In the genomic region with DNA sequence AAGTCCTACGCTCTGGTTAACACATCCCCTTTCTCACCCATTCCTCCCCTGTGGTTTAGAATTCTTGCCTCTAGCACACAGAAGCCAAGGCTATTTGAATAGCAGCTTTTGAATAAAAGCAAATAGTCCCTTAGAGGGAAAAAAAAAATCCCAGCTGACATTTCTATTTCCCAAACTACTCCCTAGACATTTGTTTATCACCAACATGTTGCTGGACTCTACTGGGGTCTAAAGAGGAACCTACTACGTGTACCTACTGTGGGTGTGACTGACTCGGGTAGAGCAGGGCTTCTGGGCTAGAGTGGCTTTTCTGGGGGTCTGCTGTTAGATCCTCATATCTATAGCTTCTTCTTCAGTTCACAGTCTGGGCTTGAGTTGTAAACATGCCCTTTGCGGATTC, we compare ENCODE assay signal across 15 mouse cellular contexts. TPM values are rescaled to one million over a fixed set of nuclear protein-coding genes. Genes with fewer than 3 reads are reported as not detected.
DNase-seq lines count a peak whose midpoint lies in the region; ATAC-seq and TF ChIP-seq lines count a peak whose summit lies in the region.
"Had no signal": no experiment of that assay in that cellular context is flagged by ENCODE, and none has a peak within 500 bp of the region (broad histone marks: within the 10 kb centered on the region; RNA-seq: fewer than 3 reads in every experiment).

No protein-coding gene starts in this region.

- in situ Hi-C loops in CH12.LX (cut with MboI; ENCODE audit: low pct_ligation_motif_present, low pct_unique_long_range_greater_than_20kb, low sequenced_read_pairs), result no loop called here

- peaks cover 23% of the 10 kb centered on the region for H3K4me1 ChIP-seq in heart, postnatal 0 days (ENCODE audit: control insufficient read depth, insufficient read depth)
- H3K4me1 ChIP-seq in limb, embryonic 12.5 days (replicated peaks), result 0 out of 2 replicates have a peak, but pooled peaks cover 2% of the 10 kb centered on the region
- no peaks in the 10 kb centered on the region for H3K4me1 ChIP-seq in limb, embryonic 10.5 days
- H3K4me1 ChIP-seq in CH12.LX (ENCODE audit: control insufficient read depth in 1 of 2, insufficient read depth in 2 of 2), result peaks cover 17 to 38% of the 10 kb centered on the region in 2 experiments
- H3K4me1 ChIP-seq: liver, embryonic 12.5 days had no signal

- H3K27ac ChIP-seq in heart, postnatal 0 days (ENCODE audit: low read depth), result peak overlapping the region; percentile 9; the same call in 1 of the 2 replicates
- no peak overlapping the region for H3K27ac ChIP-seq in limb, embryonic 12.5 days
- H3K27ac ChIP-seq in limb, embryonic 10.5 days, result no peak overlapping the region
- no peak overlapping the region for H3K27ac ChIP-seq in CH12.LX (ENCODE audit: insufficient read depth, low read depth)
- H3K27ac ChIP-seq: liver, embryonic 12.5 days; macrophage; midbrain, embryonic 13.5 days had no signal

- no peak for TF ChIP-seq EP300 in heart, postnatal 0 days (IDR thresholded peaks at IDR 0.05; ENCODE audit: low read depth)
- TF ChIP-seq EP300 in CH12.LX (IDR thresholded peaks at IDR 0.05; ENCODE audit: low read length), result no peak

- no peaks in the 10 kb centered on the region for H3K9me3 ChIP-seq in heart, postnatal 0 days (replicated peaks; ENCODE audit: control insufficient read depth, low read length)
- H3K9me3 ChIP-seq in limb, embryonic 12.5 days, result no peaks in the 10 kb centered on the region
- no peaks in the 10 kb centered on the region for H3K9me3 ChIP-seq in limb, embryonic 10.5 days (replicated peaks)
- H3K9me3 ChIP-seq in CH12.LX (replicated peaks; ENCODE audit: low read length), result no peaks in the 10 kb centered on the region
- H3K9me3 ChIP-seq: liver, embryonic 12.5 days; midbrain, embryonic 13.5 days had no signal

- no peak for ATAC-seq in heart, postnatal 0 days (ENCODE audit: insufficient read depth, low read depth)
- ATAC-seq in limb, embryonic 12.5 days (ENCODE audit: insufficient number of reproducible peaks, insufficient read depth, low FRiP score, low TSS enrichment, low read depth), result no peak
- 0 out of 2 replicates have a peak, but pooled peaks have one; percentile 30 for ATAC-seq in erythroid progenitor cell, adult 5-6 weeks (replicated peaks; ENCODE audit: low FRiP score, poor library complexity, severe bottlenecking)
- ATAC-seq: CD4-positive, CD25-positive, alpha-beta regulatory T cell, adult 4 months; liver, embryonic 12.5 days had no signal

- H3K27me3 ChIP-seq in heart, postnatal 0 days (ENCODE audit: control insufficient read depth, insufficient read depth, low read length), result no peaks in the 10 kb centered on the region
- H3K27me3 ChIP-seq in limb, embryonic 12.5 days, result 0 out of 2 replicates have a peak, but pooled peaks cover 3% of the 10 kb centered on the region
- no peaks in the 10 kb centered on the region for H3K27me3 ChIP-seq in limb, embryonic 10.5 days (ENCODE audit: low read depth, poor library complexity, severe bottlenecking)
- no peaks in the 10 kb centered on the region for H3K27me3 ChIP-seq in CH12.LX (replicated peaks)
- H3K27me3 ChIP-seq: liver, embryonic 12.5 days; midbrain, embryonic 13.5 days had no signal

- TF ChIP-seq CTCF in heart, postnatal 0 days (IDR thresholded peaks at IDR 0.05; ENCODE audit: low read depth), result no peak
- no peak for TF ChIP-seq CTCF in CH12.LX (conservative IDR thresholded peaks at IDR 0.05 in 1 of 2, IDR thresholded peaks at IDR 0.05 in 1 of 2; ENCODE audit: low read depth in 2 of 2, low read length in 2 of 2)

- H3K79me2 ChIP-seq in CH12.LX (replicated peaks; ENCODE audit: control insufficient read depth, extremely low read depth, insufficient read depth, poor library complexity, severe bottlenecking), result no peaks in the 10 kb centered on the region

- H3K4me3 ChIP-seq in heart, postnatal 0 days (ENCODE audit: low read depth, low read length), result no peak overlapping the region
- H3K4me3 ChIP-seq in limb, embryonic 12.5 days (replicated peaks), result no peak overlapping the region
- H3K4me3 ChIP-seq in limb, embryonic 10.5 days, result no peak overlapping the region
- no peak overlapping the region for H3K4me3 ChIP-seq in CH12.LX (replicated peaks in 1 of 3; ENCODE audit: low read depth in 2 of 3, low read length in 2 of 3, poor library complexity in 1 of 3)
- H3K4me3 ChIP-seq: liver, embryonic 12.5 days; midbrain, embryonic 13.5 days had no signal

- 52% methylated on average over 4 of the region's 4 CpGs for WGBS in heart, postnatal 0 days
- 77% methylated on average over 4 of the region's 4 CpGs for WGBS in limb, embryonic 12.5 days
- 85% methylated on average over 4 of the region's 4 CpGs for WGBS in limb, embryonic 10.5 days

- H3K9ac ChIP-seq in heart, postnatal 0 days (replicated peaks; ENCODE audit: low read depth, low read length), result no peak overlapping the region
- no peak overlapping the region for H3K9ac ChIP-seq in limb, embryonic 12.5 days (replicated peaks)
- no peak overlapping the region for H3K9ac ChIP-seq in CH12.LX (ENCODE audit: insufficient read depth, low read depth)
- H3K9ac ChIP-seq: liver, embryonic 12.5 days; midbrain, embryonic 13.5 days had no signal

- no peak for TF ChIP-seq RAD21 in CH12.LX (IDR thresholded peaks at IDR 0.05; ENCODE audit: low read depth, low read length)

- TF ChIP-seq POLR2A in CH12.LX (IDR thresholded peaks at IDR 0.05; ENCODE audit: low read depth, low read length), result no peak

- intact Hi-C loops in heart, postnatal 36 days (cut with DNase I), result loop anchor here (2.0 kb wide), 1 partner anchor 31 kb away; no protein-coding TSS in a partner anchor

- peaks cover 8% of the 10 kb centered on the region for H3K36me3 ChIP-seq in heart, postnatal 0 days (replicated peaks; ENCODE audit: control insufficient read depth, insufficient read depth, low read length)
- no peaks in the 10 kb centered on the region for H3K36me3 ChIP-seq in limb, embryonic 12.5 days
- H3K36me3 ChIP-seq in limb, embryonic 10.5 days, result no peaks in the 10 kb centered on the region
- H3K36me3 ChIP-seq in CH12.LX (replicated peaks in 1 of 2; ENCODE audit: control insufficient read depth in 1 of 2, insufficient read depth in 1 of 2, low read length in 1 of 2), result no peaks in the 10 kb centered on the region
- H3K36me3 ChIP-seq: liver, embryonic 12.5 days; midbrain, embryonic 13.5 days had no signal

- dilution Hi-C loops in CH12.LX (cut with MboI; ENCODE audit: extremely low pct_ligation_motif_present, extremely low pct_unique_long_range_greater_than_20kb, low sequenced_read_pairs), result no loop called here

- no peak for DNase-seq in heart, postnatal 0 days (ENCODE audit: low spot score)
- no peak for DNase-seq in heart, postnatal 36 days
- DNase-seq in limb, embryonic 10.5 days (ENCODE audit: low spot score), result no peak
- DNase-seq in CH12.LX (ENCODE audit: extremely low read depth), result peak; percentile 63
- DNase-seq in spleen, postnatal 36 days (ENCODE audit: low spot score in 2 of 2), result no peak
- DNase-seq: adrenal gland, adult 8-10 months; cerebellum, adult 11-12 months; kidney, postnatal 36 days; thymus, postnatal 14 days had no signal

- peak overlapping the region; percentile 7 for H3K4me2 ChIP-seq in heart, postnatal 0 days (ENCODE audit: low read depth, low read length)
- 0 out of 2 replicates have a peak overlapping the region, but pooled peaks have one; percentile 13 for H3K4me2 ChIP-seq in limb, embryonic 12.5 days
- peak overlapping the region; percentile 41; the same call in 1 of the 2 replicates for H3K4me2 ChIP-seq in CH12.LX (ENCODE audit: insufficient read depth, low read depth, poor library complexity, severe bottlenecking)
- H3K4me2 ChIP-seq: liver, embryonic 12.5 days; midbrain, embryonic 13.5 days had no signal

TF ChIP-seq in CH12.LX, 34 proteins besides CTCF, POLR2A, EP300 and RAD21 (continues in another document):
- TF ChIP-seq NRF1 (IDR thresholded peaks at IDR 0.05; ENCODE audit: low read depth, low read length) (no peak), CHD1 (IDR thresholded peaks at IDR 0.05; ENCODE audit: low read depth, low read length) (no peak), BHLHE40 (IDR thresholded peaks at IDR 0.05; ENCODE audit: low read depth, low read length) (peak; percentile 6; the same call in 1 of the 2 replicates), MXI1 (IDR thresholded peaks at IDR 0.05; ENCODE audit: low read depth, low read length) (no peak), HCFC1 (IDR thresholded peaks at IDR 0.05; ENCODE audit: low read depth, low read length) (no peak), MAFK (IDR thresholded peaks at IDR 0.05; ENCODE audit: insufficient replicate concordance, low read length) (no peak), IRF4 (IDR thresholded peaks at IDR 0.05; ENCODE audit: low read depth, low read length) (no peak), MYC (IDR thresholded peaks at IDR 0.05; ENCODE audit: low read depth, low read length) (no peak), POLR2AphosphoS2 (IDR thresholded peaks at IDR 0.05; ENCODE audit: low read depth, low read length) (no peak), UBTF (IDR thresholded peaks at IDR 0.05; ENCODE audit: low read depth, low read length) (no peak), MAX (IDR thresholded peaks at IDR 0.05; ENCODE audit: low read length) (no peak), E2F4 (IDR thresholded peaks at IDR 0.05; ENCODE audit: insufficient replicate concordance, low read depth, low read length) (no peak), MEF2A (IDR thresholded peaks at IDR 0.05; ENCODE audit: borderline replicate concordance, low read depth, low read length) (no peak), MAZ (IDR thresholded peaks at IDR 0.05; ENCODE audit: low read depth, low read length) (no peak), USF2 (conservative IDR thresholded peaks at IDR 0.05; ENCODE audit: low read depth, low read length) (no peak), ZKSCAN1 (IDR thresholded peaks at IDR 0.05; ENCODE audit: borderline replicate concordance, low read depth, low read length) (peak; percentile 87), JUND (conservative IDR thresholded peaks at IDR 0.05; ENCODE audit: low read depth, low read length) (no peak), ZMIZ1 (IDR thresholded peaks at IDR 0.05; ENCODE audit: low read depth, low read length) (no peak), USF1 (IDR thresholded peaks at IDR 0.05; ENCODE audit: low read depth, low read length) (no peak)

RNA-seq across cellular contexts. Expression of a gene that starts 31.9 kb away (rescaled TPM):
- 42.8 and 58.1 TPM in 2 replicates for total RNA-seq in heart, postnatal 0 days (2014; rRNA removed; ENCODE audit: low replicate concordance)
- polyA plus RNA-seq in heart, postnatal 0 days (2015; fragmentation: Nextera tagmentation; extraction: Ambion mirVana), result 31.9 and 32.5 TPM in 2 replicates
- total RNA-seq in heart, postnatal 36 days (2021), result 10 to 100 TPM; 46.2 to 49.6 TPM
- polyA plus RNA-seq in limb, embryonic 12.5 days (2016; fragmentation: Nextera tagmentation; extraction: Ambion mirVana), result 0.34 and 0.35 TPM in 2 replicates
- polyA plus RNA-seq in limb, embryonic 10.5 days (2016; fragmentation: Nextera tagmentation; extraction: Ambion mirVana), result 0.30 and 0.39 TPM in 2 replicates
- total RNA-seq in CH12.LX (2012; rRNA removed) (not detected in 2 replicates), CH12.LX (2014; rRNA removed) (not detected in 2 replicates)
- not detected in 2 replicates for polyA plus RNA-seq in CH12.LX (2012; ENCODE audit: insufficient read length, low read depth)
- total RNA-seq in erythroid progenitor cell, adult 5-6 weeks (2015; ENCODE audit: low replicate concordance), result 0.36 TPM in 1 of 2 replicates, not detected in the other
- 0.39 and 1.4 TPM in 2 replicates for total RNA-seq in erythroid progenitor cell, adult 5-6 weeks (2017; ENCODE audit: low replicate concordance)
- polyA plus RNA-seq: CD4-positive, CD25-positive, alpha-beta regulatory T cell, adult 4 months had no signal

Comparison
In these comparisons a context has a peak if more than half of its experiments do, and no peak if none do; other contexts are left out.
1. RNA of a gene that starts 31.9 kb away (total RNA-seq): 42.8 to 58.1 TPM in heart, postnatal 0 days and 46.2 to 49.6 TPM in heart, postnatal 36 days; 0.36 to 1.4 TPM in erythroid progenitor cell, adult 5-6 weeks and not detected in CH12.LX; every median in the first group is over 10 times any median in the second.
2. Peak in every context shown above with its lines, with median percentiles within 50 percentile points of each other: H3K4me2 ChIP-seq.